Mouse (Mus musculus) cerebellum, adult (tissue): ENCODE data around the gene Exoc3l4.

Experiments
- ATAC-seq: cut with Nextera tagmentation; 2 replicates; pipeline ENCODE4 v1.9.2; 2017; ENCODE audit warnings: mild to moderate bottlenecking, moderate library complexity, mixed read lengths; ENCODE audit not compliant: insufficient number of reproducible peaks, low FRiP score, low TSS enrichment

Gene Exoc3l4

GRCm38 (mm10) chr12:111416921-111417779 lies at the start of gene Exoc3l4:
TSS of gene Exoc3l4 (plus strand) at chr12:111417017.
- no peak for ATAC-seq

- no peak for ATAC-seq
Observed at GRCm38 (mm10) chr12:111367065-111367464, 49.8 kb upstream of the Exoc3l4 start.

GRCm38 (mm10) chr12:111370249-111370648 lies 46.6 kb upstream of the Exoc3l4 start:
- no peak for ATAC-seq

GRCm38 (mm10) chr12:111371905-111372304 lies 44.9 kb upstream of the Exoc3l4 start:
- ATAC-seq, result no peak

- ATAC-seq, result no peak
Observed at GRCm38 (mm10) chr12:111373411-111373810, 43.4 kb upstream of the Exoc3l4 start.

GRCm38 (mm10) chr12:111374727-111375126 lies 42.1 kb upstream of the Exoc3l4 start:
- ATAC-seq, result no peak

- no peak for ATAC-seq
Observed at GRCm38 (mm10) chr12:111375559-111375958, 41.3 kb upstream of the Exoc3l4 start.

GRCm38 (mm10) chr12:111376053-111376452 lies 40.8 kb upstream of the Exoc3l4 start:
- ATAC-seq, result no peak

GRCm38 (mm10) chr12:111376826-111377331 lies 39.9 kb upstream of the Exoc3l4 start:
- peak; percentile 31; the same call in 1 of the 2 replicates for ATAC-seq

GRCm38 (mm10) chr12:111377376-111377973 lies 39.3 kb upstream of the Exoc3l4 start, which contains the start of gene Cdc42bpb:
TSS of gene Cdc42bpb (minus strand) at chr12:111377718.
- ATAC-seq, result peak; percentile 92

GRCm38 (mm10) chr12:111377986-111378490 lies 38.8 kb upstream of the Exoc3l4 start:
- peak; percentile 3; the same call in 1 of the 2 replicates for ATAC-seq

- ATAC-seq, result no peak
Observed at GRCm38 (mm10) chr12:111378812-111379211, 38.0 kb upstream of the Exoc3l4 start.

GRCm38 (mm10) chr12:111385883-111386641 lies 30.8 kb upstream of the Exoc3l4 start:
- no peak for ATAC-seq

- no peak for ATAC-seq
Observed at GRCm38 (mm10) chr12:111386642-111387120, 30.1 kb upstream of the Exoc3l4 start.

- ATAC-seq, result no peak
Observed at GRCm38 (mm10) chr12:111387146-111387545, 29.7 kb upstream of the Exoc3l4 start.

GRCm38 (mm10) chr12:111394008-111394407 lies 22.8 kb upstream of the Exoc3l4 start:
- ATAC-seq, result no peak

- ATAC-seq, result no peak
Observed at GRCm38 (mm10) chr12:111396997-111397396, 19.8 kb upstream of the Exoc3l4 start.

GRCm38 (mm10) chr12:111401454-111402184 lies 15.2 kb upstream of the Exoc3l4 start:
- peak; percentile 80 for ATAC-seq

- ATAC-seq, result no peak
Observed at GRCm38 (mm10) chr12:111404880-111405279, 11.9 kb upstream of the Exoc3l4 start.

GRCm38 (mm10) chr12:111406622-111407021 lies 10.2 kb upstream of the Exoc3l4 start, which contains the start of gene Lbhd2:
TSS of gene Lbhd2 (plus strand) at chr12:111406809.
- ATAC-seq, result no peak
